Mouse (Mus musculus): ENCODE measurements around the gene Mst1. TPM values are rescaled to one million over a fixed set of nuclear protein-coding genes. Genes with fewer than 3 reads are reported as not detected.
A peak's percentile ranks its signal among the peaks of the same experiment; 100 is the strongest.

Mst1 gene
- polyA plus RNA-seq, 1 experiment from 2014 or later = 0.20 TPM

GRCm38 (mm10) chr9:108085261-108085660 is 5.0 kb downstream of the Mst1 start:
- 93% methylated on average over 4 of the region's 4 CpGs for WGBS
- TF ChIP-seq CTCF (IDR thresholded peaks at IDR 0.05; ENCODE audit: low read depth) = no peak
- H3K9ac ChIP-seq = no peak overlapping the region

GRCm38 (mm10) chr9:108090611-108091120 is 10.4 kb downstream of the Mst1 start:
- H3K9ac ChIP-seq = no peak overlapping the region
- no peak overlapping the region for H3K4me3 ChIP-seq (ENCODE audit: low read depth, low read length)
- no peak for ATAC-seq (ENCODE audit: insufficient read depth)
- H3K4me2 ChIP-seq = no peak overlapping the region
- WGBS = 91% methylated on average over 7 of the region's 7 CpGs
- peaks cover 68% of the 10 kb centered on the region for H3K36me3 ChIP-seq (ENCODE audit: insufficient read depth)
- H3K27ac ChIP-seq (ENCODE audit: low read depth) = no peak overlapping the region
- H3K27me3 ChIP-seq (ENCODE audit: insufficient read depth, low read length) = no peaks in the 10 kb centered on the region
- no peak for DNase-seq
- peaks cover 5% of the 10 kb centered on the region for H3K4me1 ChIP-seq (ENCODE audit: insufficient read depth)
- TF ChIP-seq CTCF (IDR thresholded peaks at IDR 0.05; ENCODE audit: low read depth) = no peak
- H3K9me3 ChIP-seq (ENCODE audit: low read depth, low read length) = no peaks in the 10 kb centered on the region

More at GRCm38 (mm10) chr9:108085261-108085660, 5.0 kb downstream of the Mst1 start:
- no peak overlapping the region for H3K4me3 ChIP-seq (ENCODE audit: low read depth, low read length)
- H3K36me3 ChIP-seq (ENCODE audit: insufficient read depth) = peaks cover 64% of the 10 kb centered on the region
- DNase-seq = no peak
- H3K4me2 ChIP-seq = no peak overlapping the region
- no peaks in the 10 kb centered on the region for H3K9me3 ChIP-seq (ENCODE audit: low read depth, low read length)
- H3K4me1 ChIP-seq (ENCODE audit: insufficient read depth) = no peaks in the 10 kb centered on the region
- H3K27ac ChIP-seq (ENCODE audit: low read depth) = no peak overlapping the region
- peaks cover 26% of the 10 kb centered on the region for H3K27me3 ChIP-seq (ENCODE audit: insufficient read depth, low read length)
- no peak for ATAC-seq (ENCODE audit: insufficient read depth)

- Histone ChIP-seq H3K4me1 (ENCODE audit: insufficient read depth) (peaks cover 5% of the 10 kb centered on the region), H3K36me3 (ENCODE audit: insufficient read depth) (peaks cover 39% of the 10 kb centered on the region), H3K9me3 (ENCODE audit: low read depth, low read length) (no peaks in the 10 kb centered on the region), H3K27ac (ENCODE audit: low read depth) (no peak overlapping the region; the same call in 1 of the 2 replicates), H3K4me3 (ENCODE audit: low read depth, low read length) (peak overlapping the region; percentile 76), H3K27me3 (ENCODE audit: insufficient read depth, low read length) (no peaks in the 10 kb centered on the region), H3K9ac (peak overlapping the region; percentile 77), H3K4me2 (peak overlapping the region; percentile 99)
- WGBS = 65% methylated on average over 10 of the region's 10 CpGs
- no peak for TF ChIP-seq CTCF (IDR thresholded peaks at IDR 0.05; ENCODE audit: low read depth)
- DNase-seq (peak; percentile 21), ATAC-seq (ENCODE audit: insufficient read depth) (no peak)
Observed at GRCm38 (mm10) chr9:108093586-108093985, 13.3 kb downstream of the Mst1 start.

- under 1% methylated on average over 52 of the region's 52 CpGs for WGBS
Observed at GRCm38 (mm10) chr9:108094184-108094941, 14.1 kb downstream of the Mst1 start, which contains the start of gene Apeh. TSS of gene Apeh (minus strand) at chr9:108094606.

GRCm38 (mm10) chr9:108094998-108095411 is 14.8 kb downstream of the Mst1 start:
- no peaks in the 10 kb centered on the region for H3K9me3 ChIP-seq (ENCODE audit: low read depth, low read length)
- no peak for TF ChIP-seq CTCF (IDR thresholded peaks at IDR 0.05; ENCODE audit: low read depth)
- peak overlapping the region; percentile 76 for H3K4me3 ChIP-seq (ENCODE audit: low read depth, low read length)
- peak overlapping the region; percentile 67 for H3K27ac ChIP-seq (ENCODE audit: low read depth)
- peaks cover 5% of the 10 kb centered on the region for H3K4me1 ChIP-seq (ENCODE audit: insufficient read depth)
- under 1% methylated on average over 16 of the region's 16 CpGs for WGBS
- H3K9ac ChIP-seq = peak overlapping the region; percentile 77
- H3K36me3 ChIP-seq (ENCODE audit: insufficient read depth) = peaks cover 25% of the 10 kb centered on the region
- ATAC-seq (ENCODE audit: insufficient read depth) (peak; percentile 42), DNase-seq (peak; percentile 26)
- H3K4me2 ChIP-seq = peak overlapping the region; percentile 99
- no peaks in the 10 kb centered on the region for H3K27me3 ChIP-seq (ENCODE audit: insufficient read depth, low read length)

More at GRCm38 (mm10) chr9:108094184-108094941, 14.1 kb downstream of the Mst1 start, which contains the start of gene Apeh:
- H3K27ac ChIP-seq (ENCODE audit: low read depth) = peak within 1 kb of the TSS; percentile 82
- peaks cover 5% of the 10 kb centered on the region for H3K4me1 ChIP-seq (ENCODE audit: insufficient read depth)
- peak within 1 kb of the TSS; percentile 76 for H3K4me3 ChIP-seq (ENCODE audit: low read depth, low read length)
- peak within 1 kb of the TSS; percentile 77 for H3K9ac ChIP-seq
- H3K27me3 ChIP-seq (ENCODE audit: insufficient read depth, low read length) = no peaks in the 10 kb centered on the region
- DNase-seq = peak; percentile 98
- H3K4me2 ChIP-seq = peak within 1 kb of the TSS; percentile 99
- peak; percentile 25 for TF ChIP-seq CTCF (IDR thresholded peaks at IDR 0.05; ENCODE audit: low read depth)
- H3K36me3 ChIP-seq (ENCODE audit: insufficient read depth) = peaks cover 31% of the 10 kb centered on the region
- no peaks in the 10 kb centered on the region for H3K9me3 ChIP-seq (ENCODE audit: low read depth, low read length)
- peak; percentile 97 for ATAC-seq (ENCODE audit: insufficient read depth)

- Histone ChIP-seq H3K36me3 (ENCODE audit: insufficient read depth) (peaks cover 20% of the 10 kb centered on the region), H3K4me1 (ENCODE audit: insufficient read depth) (peaks cover 5% of the 10 kb centered on the region), H3K9ac (peak overlapping the region; percentile 77), H3K27me3 (ENCODE audit: insufficient read depth, low read length) (no peaks in the 10 kb centered on the region), H3K4me2 (peak overlapping the region; percentile 99), H3K9me3 (ENCODE audit: low read depth, low read length) (no peaks in the 10 kb centered on the region), H3K4me3 (ENCODE audit: low read depth, low read length) (peak overlapping the region; percentile 76), H3K27ac (ENCODE audit: low read depth) (peak overlapping the region; percentile 67; the same call in 1 of the 2 replicates)
- DNase-seq (peak; percentile 88), ATAC-seq (ENCODE audit: insufficient read depth) (no peak)
- TF ChIP-seq CTCF (IDR thresholded peaks at IDR 0.05; ENCODE audit: low read depth) = peak; percentile 79
- WGBS = 3% methylated on average over 3 of the region's 3 CpGs
Observed at GRCm38 (mm10) chr9:108095518-108095917, 15.3 kb downstream of the Mst1 start.

Data from lung, embryonic 14.5 days (tissue).